Mouse (Mus musculus): ENCODE data around the gene Tnk2.

The Tnk2 gene

GRCm38 (mm10) chr16:32659385-32659784 lies 15.7 kb downstream of the Tnk2 start:
- DNase-seq (ENCODE audit: low read depth, low spot score), result no peak

- no peak for DNase-seq (ENCODE audit: low read depth, low spot score)
These were observed 16.4 kb downstream of the Tnk2 start for GRCm38 (mm10) chr16:32660095-32660494.

GRCm38 (mm10) chr16:32660557-32661321 lies 17.1 kb downstream of the Tnk2 start:
- DNase-seq (ENCODE audit: low read depth, low spot score), result no peak

- no peak for DNase-seq (ENCODE audit: low read depth, low spot score)
These were observed 17.8 kb downstream of the Tnk2 start for GRCm38 (mm10) chr16:32661493-32661921.

- no peak for DNase-seq (ENCODE audit: low read depth, low spot score)
These were observed 18.7 kb downstream of the Tnk2 start for GRCm38 (mm10) chr16:32662372-32662771.

- no peak for DNase-seq (ENCODE audit: low read depth, low spot score)
These were observed 19.7 kb downstream of the Tnk2 start for GRCm38 (mm10) chr16:32663231-32663858.

GRCm38 (mm10) chr16:32664211-32664610 lies 20.5 kb downstream of the Tnk2 start:
- no peak for DNase-seq (ENCODE audit: low read depth, low spot score)

- no peak for DNase-seq (ENCODE audit: low read depth, low spot score)
These were observed 22.4 kb downstream of the Tnk2 start for GRCm38 (mm10) chr16:32665851-32666665.

- no peak for DNase-seq (ENCODE audit: low read depth, low spot score)
These were observed 23.2 kb downstream of the Tnk2 start for GRCm38 (mm10) chr16:32666671-32667551.

GRCm38 (mm10) chr16:32667552-32667872 lies 23.8 kb downstream of the Tnk2 start:
- no peak for DNase-seq (ENCODE audit: low read depth, low spot score)

GRCm38 (mm10) chr16:32668030-32668429 lies 24.4 kb downstream of the Tnk2 start:
- no peak for DNase-seq (ENCODE audit: low read depth, low spot score)

GRCm38 (mm10) chr16:32668472-32668871 lies 24.8 kb downstream of the Tnk2 start:
- peak; percentile 52 for DNase-seq (ENCODE audit: low read depth, low spot score)

- no peak for DNase-seq (ENCODE audit: low read depth, low spot score)
These were observed 25.6 kb downstream of the Tnk2 start for GRCm38 (mm10) chr16:32669243-32669642.

- no peak for DNase-seq (ENCODE audit: low read depth, low spot score)
These were observed 26.9 kb downstream of the Tnk2 start for GRCm38 (mm10) chr16:32670354-32671124.

GRCm38 (mm10) chr16:32671206-32671887 lies 27.7 kb downstream of the Tnk2 start:
- no peak for DNase-seq (ENCODE audit: low read depth, low spot score)

GRCm38 (mm10) chr16:32672250-32672649 lies 28.6 kb downstream of the Tnk2 start:
- DNase-seq (ENCODE audit: low read depth, low spot score), result no peak

GRCm38 (mm10) chr16:32672861-32673560 lies 29.3 kb downstream of the Tnk2 start:
- DNase-seq (ENCODE audit: low read depth, low spot score), result no peak

- DNase-seq (ENCODE audit: low read depth, low spot score), result no peak
These were observed 30.6 kb downstream of the Tnk2 start for GRCm38 (mm10) chr16:32674121-32674740.

All from CD4-positive helper T cell, adult 2 months (primary cell).